Mouse (Mus musculus) frontal cortex, postnatal 14 days (tissue): ENCODE data around the gene Prkcd.

ENCODE experiments used
- DNase-seq, 2 experiments: peaks; one replicate each; pipeline ENCODE4 v3.0.0; 2022; ENCODE audit warnings: low spot score in 2 of 2

Prkcd gene

DNA sequence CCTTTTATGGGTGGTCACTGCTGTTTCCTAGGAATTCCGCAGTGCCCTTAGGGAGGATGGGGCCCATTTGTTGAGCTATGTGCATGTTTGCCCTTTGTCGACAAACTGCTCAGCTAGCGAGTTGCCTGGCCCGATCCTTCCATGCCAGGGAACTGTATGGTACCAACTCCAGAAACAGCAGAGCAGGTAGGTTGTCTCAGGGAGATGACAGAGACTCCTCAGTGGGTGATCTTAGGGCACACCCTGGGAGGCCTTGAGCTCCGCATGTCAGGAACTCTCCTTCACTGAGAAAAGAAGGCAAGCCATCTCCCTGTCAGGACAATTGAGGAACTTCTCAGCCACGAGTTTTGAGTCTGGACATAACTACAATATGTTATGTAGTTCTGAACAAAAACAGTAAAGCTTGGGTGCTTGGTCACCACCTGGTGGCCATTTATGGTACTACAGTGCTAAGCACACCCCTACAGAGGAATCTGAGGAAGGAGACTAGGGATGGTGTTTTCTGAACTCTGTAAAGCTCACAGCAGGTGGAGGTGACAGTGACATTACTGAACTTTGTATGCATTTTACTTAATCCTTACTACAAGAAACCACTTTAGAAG is 51.9 kb downstream of the Prkcd start:
- peak; percentile 49 to 83 for DNase-seq

DNA sequence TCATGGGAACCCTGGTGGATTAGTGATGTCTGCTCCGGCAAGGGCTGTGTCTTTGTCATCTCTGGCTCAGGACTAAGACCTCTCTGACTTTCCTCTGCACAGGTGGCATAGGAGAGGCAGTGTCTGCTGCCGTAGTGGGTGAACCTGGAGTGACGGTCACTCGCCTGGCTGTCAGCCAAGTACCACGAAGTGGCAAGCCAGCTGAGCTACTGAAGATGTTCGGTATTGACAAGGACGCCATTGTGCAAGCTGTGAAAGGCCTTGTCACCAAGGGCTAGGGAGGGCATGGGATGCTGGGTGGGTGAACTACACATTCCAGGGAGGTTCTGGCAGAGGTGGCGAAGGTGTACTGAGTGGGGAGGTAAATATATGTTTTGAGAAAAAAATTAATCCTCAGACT is 52.8 kb downstream of the Prkcd start:
- no peak for DNase-seq

- DNase-seq = no peak
Measured at GRCm38 (mm10) chr14:30572253-30572652, 53.8 kb downstream of the Prkcd start.

- no peak for DNase-seq
Measured at GRCm38 (mm10) chr14:30570303-30570702, 55.7 kb downstream of the Prkcd start.

- DNase-seq = no peak
Measured at GRCm38 (mm10) chr14:30568016-30568415, 58.0 kb downstream of the Prkcd start.

DNA sequence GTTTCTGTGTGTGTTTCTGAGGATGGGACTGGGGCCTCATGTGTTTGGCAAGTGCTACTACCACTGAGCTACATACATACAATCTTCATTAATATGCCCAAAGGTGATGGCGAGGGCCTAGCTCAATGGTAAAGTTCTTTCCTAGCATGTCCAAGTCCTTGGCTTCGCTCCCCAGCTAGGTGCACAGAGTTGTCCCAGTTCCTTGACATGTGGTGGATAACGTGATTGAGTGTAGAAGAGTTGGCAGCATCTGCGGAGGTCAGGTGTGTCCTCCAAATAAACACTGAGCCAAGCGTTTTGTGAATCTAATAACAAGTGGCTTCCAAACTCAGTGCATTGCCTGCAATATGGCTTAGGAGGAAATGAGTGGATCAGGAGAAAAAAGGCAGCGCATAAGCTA is 59.7 kb downstream of the Prkcd start:
- DNase-seq = no peak

- no peak for DNase-seq
Measured at GRCm38 (mm10) chr14:30564451-30564850, 61.6 kb downstream of the Prkcd start.

DNA sequence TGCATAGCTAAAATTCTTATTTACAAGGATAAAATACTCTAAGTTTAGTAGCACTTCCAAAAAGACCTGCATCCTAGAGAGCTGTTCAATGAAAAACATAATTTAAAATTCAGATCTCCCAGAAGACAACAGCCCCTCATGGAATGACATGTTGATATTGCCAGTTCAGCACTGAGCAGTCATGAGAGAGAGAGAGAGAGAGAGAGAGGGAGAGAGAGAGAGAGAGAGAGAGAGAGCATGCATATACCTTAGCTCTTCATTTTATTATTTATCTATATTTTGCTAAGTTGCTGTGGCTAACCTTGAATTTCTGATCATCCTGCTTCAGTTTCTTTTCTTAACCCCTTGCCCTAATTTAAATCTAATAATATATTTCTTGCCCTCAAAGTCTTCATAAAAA is 63.7 kb downstream of the Prkcd start:
- DNase-seq = no peak

- DNase-seq = no peak
Measured at GRCm38 (mm10) chr14:30561470-30562187, 64.4 kb downstream of the Prkcd start.

GRCm38 (mm10) chr14:30560803-30561389 is 65.1 kb downstream of the Prkcd start:
- DNase-seq = no peak

DNA sequence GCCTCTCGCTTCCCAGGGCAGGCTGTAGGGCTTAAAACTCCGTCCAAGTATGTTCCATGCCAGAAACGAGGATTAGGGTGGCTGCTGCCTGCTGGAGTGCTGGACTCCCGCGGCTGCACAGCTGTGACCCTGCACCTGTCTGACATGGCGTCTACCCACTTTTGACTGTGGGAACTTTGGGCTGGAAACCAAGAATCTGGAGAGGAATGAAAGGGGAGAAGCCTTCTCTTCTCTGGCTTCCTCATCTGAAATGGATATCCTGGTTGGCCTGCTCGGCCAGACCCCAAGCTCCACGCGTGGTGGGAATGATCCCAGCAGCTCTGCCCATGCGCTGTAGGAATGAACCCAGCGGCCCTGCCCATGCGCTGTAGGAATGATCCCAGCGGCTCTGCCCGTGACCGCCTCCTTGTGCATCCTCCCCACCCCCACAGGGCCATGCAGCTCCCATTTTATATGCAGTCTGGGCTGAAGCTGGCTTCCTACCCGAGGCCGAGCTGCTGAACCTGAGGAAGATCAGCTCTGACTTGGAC is 66.6 kb downstream of the Prkcd start:
- DNase-seq = no peak

DNA sequence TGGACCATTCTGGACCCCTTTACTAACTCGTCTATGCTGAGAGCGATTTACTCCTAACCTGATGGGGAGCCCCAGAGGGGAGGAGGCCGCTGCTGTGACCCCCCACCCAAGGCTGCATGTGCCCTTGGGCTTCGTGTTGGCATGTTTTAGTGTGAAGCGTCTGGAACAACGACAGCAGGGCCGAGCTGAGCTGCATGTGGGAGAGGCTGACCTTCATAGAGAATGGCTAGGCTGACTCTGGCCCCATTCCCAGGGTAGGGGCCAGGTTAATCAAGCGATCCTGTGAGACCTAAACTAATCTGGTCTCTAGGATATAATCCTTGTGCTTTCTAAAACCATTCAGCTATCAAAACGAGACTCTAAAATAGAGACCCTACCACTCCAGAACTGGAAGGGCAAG is 68.3 kb downstream of the Prkcd start:
- no peak for DNase-seq

GRCm38 (mm10) chr14:30556651-30557050 is 69.4 kb downstream of the Prkcd start:
- no peak for DNase-seq

DNA sequence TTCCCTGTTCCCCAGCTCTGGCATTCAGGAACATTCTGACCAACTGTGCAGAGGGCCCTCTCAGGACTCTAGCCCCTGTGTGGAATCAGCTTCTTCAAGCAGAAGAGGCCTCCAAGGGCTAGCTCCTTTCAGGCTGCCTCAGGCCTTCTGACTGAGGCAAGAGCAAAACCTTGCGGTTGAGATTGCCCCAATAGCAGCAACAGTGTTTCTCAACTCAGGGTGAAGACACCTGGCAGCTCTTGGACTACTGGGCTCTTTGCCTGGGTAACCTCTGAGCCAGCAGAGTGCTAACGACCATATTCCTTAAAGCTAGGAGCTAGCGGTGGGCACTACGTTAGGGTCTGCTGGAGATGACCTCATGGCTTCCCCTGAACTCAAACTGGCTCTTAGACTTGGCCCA is 72.8 kb downstream of the Prkcd start:
- DNase-seq = no peak

DNA sequence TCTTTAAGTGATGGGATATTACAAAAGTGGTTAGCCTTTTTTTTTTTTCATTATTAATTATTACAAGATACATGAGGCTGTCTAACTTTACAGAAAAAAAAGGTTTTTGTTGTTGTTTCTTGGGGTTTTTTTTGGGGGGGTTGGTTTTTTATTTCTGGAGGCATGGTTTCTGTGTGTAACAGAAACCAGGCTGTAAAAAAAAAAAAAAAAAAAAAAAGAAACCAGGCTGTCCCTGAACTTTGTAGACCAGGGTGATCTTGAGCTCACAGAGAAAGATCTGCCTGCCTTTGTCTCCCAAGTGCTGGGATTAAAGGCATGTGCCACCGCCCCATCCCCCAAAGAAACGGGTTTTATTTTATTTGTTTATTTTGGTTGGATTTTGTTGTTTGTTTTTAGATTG is 74.0 kb downstream of the Prkcd start:
- DNase-seq = no peak

DNA sequence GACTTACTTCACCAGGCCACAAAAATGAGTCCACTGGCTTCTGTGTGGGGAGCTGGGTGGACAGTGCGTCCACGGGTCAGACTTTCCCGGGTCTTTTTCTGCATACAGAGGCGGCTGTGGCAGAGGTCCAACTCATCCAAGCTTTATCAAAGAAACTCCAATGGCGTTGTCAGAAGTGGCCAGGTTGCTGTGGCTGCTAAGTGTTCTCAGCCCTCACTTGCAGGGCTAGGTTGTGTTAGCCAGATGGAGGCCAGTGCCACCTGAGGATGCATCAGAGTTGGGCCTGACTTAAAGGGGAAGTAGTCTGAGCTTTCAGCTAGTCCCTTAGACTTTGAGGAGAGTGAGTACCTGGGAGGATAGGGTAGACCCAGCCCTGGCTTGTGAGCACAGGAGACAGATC is 74.5 kb downstream of the Prkcd start:
- DNase-seq = no peak

GRCm38 (mm10) chr14:30550232-30551070 is 75.6 kb downstream of the Prkcd start:
- no peak for DNase-seq

- DNase-seq = peak in 1 of 2 experiments; percentile 21
Measured at GRCm38 (mm10) chr14:30549777-30550149, 76.2 kb downstream of the Prkcd start.

GRCm38 (mm10) chr14:30548965-30549776 is 76.8 kb downstream of the Prkcd start:
- peak; percentile 84 to 92 for DNase-seq

DNA sequence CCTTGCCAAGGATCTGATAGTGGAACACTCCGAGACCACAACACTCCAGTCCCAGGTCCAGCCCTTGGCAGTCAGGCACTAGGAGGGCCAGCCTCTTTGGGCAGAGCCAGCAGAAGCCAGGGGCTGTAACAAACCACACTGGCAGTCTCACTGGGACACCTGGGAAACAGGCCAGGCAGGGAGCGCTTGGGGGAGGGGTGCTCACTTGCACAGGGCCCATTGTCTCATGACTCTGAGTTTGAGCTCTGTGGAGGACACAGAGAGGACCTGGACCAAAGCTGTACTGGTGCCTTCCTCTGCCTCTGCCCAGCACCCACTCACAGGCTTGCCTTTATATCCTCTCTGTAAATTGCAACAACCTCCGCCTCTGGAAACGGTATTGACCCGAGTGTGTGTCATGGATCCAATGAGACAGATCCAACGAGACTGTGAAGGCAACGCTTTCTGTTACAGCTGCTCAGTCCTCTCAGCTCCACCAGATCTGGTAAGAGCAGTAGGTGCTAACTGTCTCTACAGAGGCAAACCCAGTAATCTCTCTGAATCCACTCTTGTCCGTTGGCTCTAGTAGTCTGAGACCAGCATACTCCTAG is 77.8 kb downstream of the Prkcd start, which contains the start of gene Tkt:
Tkt (plus strand) TSS at position 229 of the 590 bp plus-strand sequence.
- DNase-seq = peak; percentile 63 to 72
